Mouse (Mus musculus): Measurements from ENCODE around the gene Adamtsl5. TPM values are rescaled to one million over a fixed set of nuclear protein-coding genes. Genes with fewer than 3 reads are reported as not detected.
"Not testable (repeated sequence)": the region's sequence is repeated elsewhere in the genome, so short reads cannot be mapped to it uniquely, and the experiment has no call there.

Gene Adamtsl5
- polyA plus RNA-seq, 1 experiment from 2014 or later = 2.7 TPM

DNA sequence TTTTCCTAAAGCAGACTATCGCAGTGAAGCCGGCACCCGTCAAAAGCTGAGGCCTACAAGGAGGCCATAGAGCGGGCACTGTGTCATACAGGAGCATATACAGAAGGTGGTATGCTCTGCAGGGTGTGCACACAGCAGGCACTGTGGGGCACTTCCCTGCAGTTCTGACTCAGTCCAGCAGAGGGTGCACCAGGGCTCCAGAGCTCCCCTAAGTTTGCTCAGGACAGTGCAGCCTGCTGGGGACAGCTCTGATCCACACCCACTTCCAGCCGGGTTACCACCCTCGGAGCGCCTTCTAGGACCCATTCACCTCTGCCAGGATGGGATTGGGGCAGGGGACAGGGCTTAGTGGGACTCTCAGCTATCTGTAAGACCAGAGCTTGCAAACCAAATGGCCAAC lies 2.1 kb upstream of the Adamtsl5 start:
- Histone ChIP-seq H3K36me3 (ENCODE audit: control insufficient read depth, insufficient read depth, low read length) (no peaks in the 10 kb centered on the region), H3K4me3 (ENCODE audit: low read length) (no peak overlapping the region), H3K27me3 (ENCODE audit: control insufficient read depth, insufficient read depth, low read length) (peaks cover 90% of the 10 kb centered on the region), H3K9ac (ENCODE audit: low read depth, low read length) (no peak overlapping the region), H3K4me2 (replicated peaks; ENCODE audit: low read depth, low read length) (no peak overlapping the region), H3K9me3 (ENCODE audit: control insufficient read depth, low read length) (no peaks in the 10 kb centered on the region), H3K4me1 (ENCODE audit: control insufficient read depth, insufficient read depth, low read length) (peaks cover 9% of the 10 kb centered on the region), H3K27ac (ENCODE audit: low read depth, low read length) (no peak overlapping the region)
- 6% methylated on average over 7 of the region's 7 CpGs for WGBS
- peak; percentile 79 for ATAC-seq (ENCODE audit: low FRiP score, low TSS enrichment)

DNA sequence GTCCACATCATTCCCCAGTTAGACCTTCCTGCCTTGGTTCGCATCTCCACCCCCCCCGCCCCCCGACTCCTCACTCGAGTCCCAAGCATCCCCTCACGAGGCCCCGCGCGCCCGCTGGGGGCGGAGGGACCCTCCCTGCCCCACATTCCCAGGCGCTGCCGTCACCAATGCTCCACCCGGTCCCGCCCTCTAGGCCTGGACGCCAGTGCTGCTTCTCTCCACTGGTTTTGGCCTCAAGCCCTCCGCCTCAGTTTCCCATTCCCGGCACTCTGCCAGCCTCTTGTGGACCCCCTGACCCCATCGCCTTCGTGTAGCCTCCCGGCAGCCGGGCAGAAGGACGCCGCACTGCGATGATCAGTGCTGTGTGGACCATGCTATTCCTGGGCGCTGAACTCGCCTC lies 769 bp upstream of the Adamtsl5 start:
- H3K27ac ChIP-seq (ENCODE audit: low read depth, low read length) = no peak overlapping the region
- no peak overlapping the region for H3K9ac ChIP-seq (ENCODE audit: low read depth, low read length)
- no peak for ATAC-seq (ENCODE audit: low FRiP score, low TSS enrichment)
- H3K4me1 ChIP-seq (ENCODE audit: control insufficient read depth, insufficient read depth, low read length) = peaks cover 11% of the 10 kb centered on the region
- H3K27me3 ChIP-seq (ENCODE audit: control insufficient read depth, insufficient read depth, low read length) = peaks cover 94% of the 10 kb centered on the region
- no peaks in the 10 kb centered on the region for H3K9me3 ChIP-seq (ENCODE audit: control insufficient read depth, low read length)
- peak overlapping the region; percentile 30 for H3K4me3 ChIP-seq (ENCODE audit: low read length)
- H3K4me2 ChIP-seq (replicated peaks; ENCODE audit: low read depth, low read length) = peak overlapping the region; percentile 41; the same call in 1 of the 2 replicates
- 19% methylated on average over 23 of the region's 26 CpGs for WGBS
- H3K36me3 ChIP-seq (ENCODE audit: control insufficient read depth, insufficient read depth, low read length) = no peaks in the 10 kb centered on the region

DNA sequence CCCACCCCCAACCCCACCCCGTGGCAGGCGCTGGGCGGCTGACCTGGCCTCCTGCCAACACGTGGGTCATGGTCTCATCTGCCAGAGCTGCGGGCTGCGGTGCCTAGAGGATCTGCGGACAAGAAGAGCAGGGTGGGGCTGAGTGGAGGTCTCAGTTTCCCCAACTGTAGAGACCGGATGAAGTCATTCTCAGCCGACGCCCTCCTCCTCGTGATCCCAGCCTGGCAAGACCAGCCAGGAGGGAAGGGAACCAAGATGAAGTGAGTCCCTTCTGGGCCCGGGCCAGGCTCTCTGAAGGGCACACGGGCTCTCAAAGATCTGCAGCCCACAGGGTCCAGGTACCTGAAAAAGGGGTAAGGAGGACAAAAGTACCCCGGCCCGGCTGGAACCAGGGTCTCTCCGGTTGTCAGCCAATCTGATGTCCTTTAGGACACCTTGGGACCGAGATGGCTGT lies 671 bp downstream of the Adamtsl5 start:
- Histone ChIP-seq H3K4me2 (replicated peaks; ENCODE audit: low read depth, low read length) (peak overlapping the region; percentile 41; the same call in 1 of the 2 replicates), H3K9ac (ENCODE audit: low read depth, low read length) (no peak overlapping the region), H3K36me3 (ENCODE audit: control insufficient read depth, insufficient read depth, low read length) (no peaks in the 10 kb centered on the region), H3K4me3 (ENCODE audit: low read length) (peak overlapping the region; percentile 30), H3K4me1 (ENCODE audit: control insufficient read depth, insufficient read depth, low read length) (peaks cover 17% of the 10 kb centered on the region), H3K9me3 (ENCODE audit: control insufficient read depth, low read length) (no peaks in the 10 kb centered on the region), H3K27me3 (ENCODE audit: control insufficient read depth, insufficient read depth, low read length) (peaks cover 96% of the 10 kb centered on the region), H3K27ac (ENCODE audit: low read depth, low read length) (no peak overlapping the region)
- 8% methylated on average over 17 of the region's 17 CpGs for WGBS
- no peak for ATAC-seq (ENCODE audit: low FRiP score, low TSS enrichment)

DNA sequence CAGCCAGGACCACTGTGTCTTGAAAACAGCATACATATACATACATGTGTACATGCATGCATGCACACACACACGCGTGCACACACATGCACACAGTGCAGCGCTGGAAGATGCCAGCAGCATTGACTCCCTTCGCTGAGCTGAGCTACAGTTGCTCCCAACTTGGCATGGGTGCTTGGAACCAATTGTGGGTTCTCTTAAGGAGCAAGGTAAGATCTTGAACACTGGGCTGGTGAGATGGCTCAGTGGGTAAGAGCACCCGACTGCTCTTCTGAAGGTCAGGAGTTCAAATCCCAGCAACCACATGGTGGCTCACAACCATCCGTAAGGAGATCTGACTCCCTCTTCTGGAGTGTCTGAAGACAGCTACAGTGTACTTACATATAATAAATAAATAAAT lies 2.3 kb downstream of the Adamtsl5 start:
- WGBS = 82% methylated on average over 5 of the region's 6 CpGs
- not testable (repeated sequence) for H3K27ac ChIP-seq (ENCODE audit: low read depth, low read length); H3K9ac ChIP-seq (ENCODE audit: low read depth, low read length)

DNA sequence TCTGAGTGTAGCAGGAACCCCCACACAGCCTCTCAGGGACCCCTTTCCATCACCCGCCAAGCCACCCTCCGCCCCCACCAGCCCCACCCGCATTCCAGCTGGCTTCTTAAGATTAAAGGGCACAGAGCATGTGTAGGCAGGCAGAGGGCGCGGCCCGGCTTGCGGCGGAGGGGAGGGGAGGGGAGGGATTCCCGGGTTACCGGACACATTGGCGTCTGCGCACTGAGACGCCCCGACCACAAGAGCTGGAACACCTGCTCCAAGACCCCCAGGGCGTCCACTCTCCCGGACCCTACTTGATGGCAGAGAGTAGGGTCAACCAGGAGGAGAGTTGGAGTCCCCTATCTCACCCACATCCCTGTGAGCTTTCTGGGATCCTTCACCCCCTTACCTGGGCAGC lies 3.1 kb downstream of the Adamtsl5 start:
- Histone ChIP-seq H3K27me3 (ENCODE audit: control insufficient read depth, insufficient read depth, low read length) (peaks cover 98% of the 10 kb centered on the region), H3K4me1 (ENCODE audit: control insufficient read depth, insufficient read depth, low read length) (peaks cover 27% of the 10 kb centered on the region), H3K27ac (ENCODE audit: low read depth, low read length) (no peak overlapping the region), H3K4me3 (ENCODE audit: low read length) (no peak overlapping the region), H3K36me3 (ENCODE audit: control insufficient read depth, insufficient read depth, low read length) (no peaks in the 10 kb centered on the region), H3K9ac (ENCODE audit: low read depth, low read length) (no peak overlapping the region), H3K9me3 (ENCODE audit: control insufficient read depth, low read length) (no peaks in the 10 kb centered on the region), H3K4me2 (replicated peaks; ENCODE audit: low read depth, low read length) (no peak overlapping the region)
- ATAC-seq (ENCODE audit: low FRiP score, low TSS enrichment) = no peak
- WGBS = under 1% methylated on average over 13 of the region's 16 CpGs

More for the DNA sequence above, 2.3 kb downstream of the Adamtsl5 start:
- not testable (repeated sequence) for H3K9me3 ChIP-seq (ENCODE audit: control insufficient read depth, low read length); H3K4me2 ChIP-seq (replicated peaks; ENCODE audit: low read depth, low read length); H3K36me3 ChIP-seq (ENCODE audit: control insufficient read depth, insufficient read depth, low read length); H3K4me3 ChIP-seq (ENCODE audit: low read length); ATAC-seq (ENCODE audit: low FRiP score, low TSS enrichment)
- peaks cover 27% of the 10 kb centered on the region for H3K4me1 ChIP-seq (ENCODE audit: control insufficient read depth, insufficient read depth, low read length)
- peaks cover 99% of the 10 kb centered on the region for H3K27me3 ChIP-seq (ENCODE audit: control insufficient read depth, insufficient read depth, low read length)

DNA sequence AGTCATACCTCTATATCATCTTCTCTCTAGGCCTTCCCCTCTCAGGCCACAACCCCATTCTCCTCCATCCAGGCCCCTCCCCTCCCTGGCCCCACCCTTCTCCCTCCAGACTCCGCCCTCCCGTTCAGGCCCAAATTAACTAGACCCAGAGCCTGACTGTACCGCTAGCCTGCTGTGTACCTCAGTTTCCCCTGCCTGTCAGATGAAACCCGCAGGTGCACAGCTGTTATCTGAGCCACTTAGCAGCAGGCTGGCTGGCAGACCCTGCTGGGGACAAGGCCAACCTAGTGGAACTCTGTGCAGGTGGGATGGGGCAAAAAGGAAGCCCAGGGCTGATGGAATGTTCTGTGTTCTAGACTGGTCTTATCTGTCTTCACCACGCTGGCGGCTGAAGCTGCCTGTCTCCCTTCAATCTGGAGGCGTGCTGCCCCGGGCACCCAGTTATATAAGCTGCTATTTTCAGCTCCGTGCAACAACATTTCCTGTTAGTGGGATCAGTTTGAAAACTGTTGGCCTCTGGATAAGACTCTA lies 4.0 kb downstream of the Adamtsl5 start:
- H3K4me3 ChIP-seq (ENCODE audit: low read length) = no peak overlapping the region
- no peak for ATAC-seq (ENCODE audit: low FRiP score, low TSS enrichment)
- H3K9ac ChIP-seq (ENCODE audit: low read depth, low read length) = no peak overlapping the region
- no peaks in the 10 kb centered on the region for H3K9me3 ChIP-seq (ENCODE audit: control insufficient read depth, low read length)
- whole genome bisulfite sequencing = 45% methylated on average over 9 of the region's 9 CpGs
- no peaks in the 10 kb centered on the region for H3K36me3 ChIP-seq (ENCODE audit: control insufficient read depth, insufficient read depth, low read length)
- peaks cover 89% of the 10 kb centered on the region for H3K27me3 ChIP-seq (ENCODE audit: control insufficient read depth, insufficient read depth, low read length)
- H3K4me1 ChIP-seq (ENCODE audit: control insufficient read depth, insufficient read depth, low read length) = peaks cover 27% of the 10 kb centered on the region
- H3K4me2 ChIP-seq (replicated peaks; ENCODE audit: low read depth, low read length) = no peak overlapping the region
- no peak overlapping the region for H3K27ac ChIP-seq (ENCODE audit: low read depth, low read length)

DNA sequence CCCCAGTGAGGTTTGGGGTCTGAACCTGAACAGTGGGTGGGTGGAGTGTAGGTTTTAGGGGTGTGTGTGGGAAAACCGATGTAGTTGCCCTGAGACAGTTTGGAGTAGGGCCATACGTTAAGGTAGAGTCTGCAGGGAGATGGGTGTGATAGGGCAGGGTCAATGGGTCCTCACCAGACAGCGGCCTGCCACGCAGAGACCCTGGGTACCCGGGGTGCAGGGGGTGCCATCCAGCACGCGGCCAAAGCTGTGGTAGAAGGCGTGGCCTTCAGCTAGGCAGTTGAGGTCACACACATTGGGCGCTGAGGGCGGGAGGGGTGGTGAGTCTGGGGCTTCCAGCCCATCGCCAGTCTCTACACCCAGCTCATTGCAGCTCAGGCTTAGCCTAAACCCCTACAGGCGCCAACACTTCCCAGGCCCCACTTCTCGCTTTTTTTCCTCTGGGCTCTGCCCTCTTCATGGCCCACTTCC lies 4.8 kb downstream of the Adamtsl5 start:
- ATAC-seq (ENCODE audit: low FRiP score, low TSS enrichment) = peak; percentile 44
- 31% methylated on average over 13 of the region's 13 CpGs for WGBS
- Histone ChIP-seq H3K9ac (ENCODE audit: low read depth, low read length) (no peak overlapping the region), H3K4me3 (ENCODE audit: low read length) (peak overlapping the region; percentile 28; the same call in 1 of the 2 replicates), H3K4me2 (replicated peaks; ENCODE audit: low read depth, low read length) (peak overlapping the region; percentile 51; the same call in 1 of the 2 replicates), H3K27ac (ENCODE audit: low read depth, low read length) (no peak overlapping the region), H3K27me3 (ENCODE audit: control insufficient read depth, insufficient read depth, low read length) (peaks cover 82% of the 10 kb centered on the region), H3K9me3 (ENCODE audit: control insufficient read depth, low read length) (no peaks in the 10 kb centered on the region), H3K4me1 (ENCODE audit: control insufficient read depth, insufficient read depth, low read length) (peaks cover 25% of the 10 kb centered on the region), H3K36me3 (ENCODE audit: control insufficient read depth, insufficient read depth, low read length) (no peaks in the 10 kb centered on the region)

DNA sequence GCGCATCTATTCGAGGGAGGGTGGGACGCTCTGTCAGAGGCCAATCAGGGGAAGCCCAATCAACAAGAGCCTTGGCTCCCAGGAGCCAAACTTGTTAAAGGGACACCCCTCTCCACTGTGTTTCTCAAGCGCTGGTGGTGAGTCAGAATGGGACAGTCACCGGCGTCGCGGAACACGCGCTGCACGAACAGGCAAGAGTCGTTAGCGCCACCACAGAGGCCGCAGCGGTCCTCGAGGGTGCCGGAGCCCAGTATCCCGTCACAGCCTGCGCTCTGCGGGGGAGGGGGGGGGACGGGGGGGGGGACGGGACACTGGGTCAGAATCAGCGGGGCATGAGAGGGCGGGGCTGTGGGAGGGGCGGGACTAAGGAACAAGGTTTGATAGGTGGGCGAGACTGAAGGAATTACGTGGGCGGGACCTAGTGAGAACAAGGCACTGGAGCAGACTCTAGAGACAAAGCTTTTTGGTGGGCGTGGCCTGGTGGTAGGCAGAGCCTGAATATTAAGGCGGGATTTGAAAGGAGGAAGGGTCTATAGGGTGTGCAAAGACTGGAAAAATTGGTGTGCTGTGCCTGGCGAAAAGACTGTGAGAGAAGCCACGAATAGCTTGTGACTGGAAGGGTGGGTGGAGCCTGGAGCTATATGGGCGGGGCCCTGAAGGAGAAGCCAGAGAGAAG lies 5.3 kb downstream of the Adamtsl5 start:
- WGBS = under 1% methylated on average over 31 of the region's 33 CpGs
- H3K9ac ChIP-seq (ENCODE audit: low read depth, low read length) = 0 out of 2 replicates have a peak overlapping the region, but pooled peaks have one; percentile 4

DNA sequence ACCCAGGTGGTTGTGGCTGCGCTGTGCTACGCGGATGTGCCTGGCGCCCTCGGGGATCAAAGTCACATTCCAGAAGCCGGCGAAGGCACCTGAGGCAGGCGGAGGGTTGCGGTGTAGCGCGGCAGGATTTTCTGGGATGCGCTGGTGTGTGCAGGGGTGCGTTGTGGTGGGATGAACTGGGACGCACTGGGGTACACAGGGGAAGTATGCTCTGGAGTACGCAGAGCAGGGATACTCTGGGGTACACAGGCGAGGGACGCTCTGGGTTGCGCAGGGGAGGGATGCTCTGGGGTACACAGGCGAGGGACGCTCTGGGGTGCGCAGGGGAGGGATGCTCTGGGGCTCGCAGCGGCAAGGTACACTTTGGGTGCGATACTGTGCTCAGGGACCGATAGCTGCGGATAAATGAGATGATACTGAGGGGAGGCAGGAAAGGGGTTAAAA lies 5.9 kb downstream of the Adamtsl5 start:
- ATAC-seq (ENCODE audit: low FRiP score, low TSS enrichment) = peak; percentile 20
- no peak overlapping the region for H3K27ac ChIP-seq (ENCODE audit: low read depth, low read length)
- peaks cover 19% of the 10 kb centered on the region for H3K4me1 ChIP-seq (ENCODE audit: control insufficient read depth, insufficient read depth, low read length)
- H3K9me3 ChIP-seq (ENCODE audit: control insufficient read depth, low read length) = no peaks in the 10 kb centered on the region
- 2% methylated on average over 26 of the region's 26 CpGs for WGBS
- H3K4me2 ChIP-seq (replicated peaks; ENCODE audit: low read depth, low read length) = peak overlapping the region; percentile 51
- H3K4me3 ChIP-seq (ENCODE audit: low read length) = peak overlapping the region; percentile 28
- H3K36me3 ChIP-seq (ENCODE audit: control insufficient read depth, insufficient read depth, low read length) = no peaks in the 10 kb centered on the region
- peaks cover 70% of the 10 kb centered on the region for H3K27me3 ChIP-seq (ENCODE audit: control insufficient read depth, insufficient read depth, low read length)
- H3K9ac ChIP-seq (ENCODE audit: low read depth, low read length) = 0 out of 2 replicates have a peak overlapping the region, but pooled peaks have one; percentile 4

More for the DNA sequence above, 5.3 kb downstream of the Adamtsl5 start:
- no peak overlapping the region for H3K27ac ChIP-seq (ENCODE audit: low read depth, low read length)
- H3K4me2 ChIP-seq (replicated peaks; ENCODE audit: low read depth, low read length) = peak overlapping the region; percentile 51
- peak; percentile 72 for ATAC-seq (ENCODE audit: low FRiP score, low TSS enrichment)
- no peaks in the 10 kb centered on the region for H3K9me3 ChIP-seq (ENCODE audit: control insufficient read depth, low read length)
- peaks cover 76% of the 10 kb centered on the region for H3K27me3 ChIP-seq (ENCODE audit: control insufficient read depth, insufficient read depth, low read length)
- peaks cover 21% of the 10 kb centered on the region for H3K4me1 ChIP-seq (ENCODE audit: control insufficient read depth, insufficient read depth, low read length)
- H3K4me3 ChIP-seq (ENCODE audit: low read length) = peak overlapping the region; percentile 28
- H3K36me3 ChIP-seq (ENCODE audit: control insufficient read depth, insufficient read depth, low read length) = no peaks in the 10 kb centered on the region
